Mouse (Mus musculus) embryonic facial prominence, embryonic 14.5 days (tissue): ENCODE results near the gene Rab11fip4. TPM values are rescaled to one million over a fixed set of nuclear protein-coding genes. Genes with fewer than 3 reads are reported as not detected.
A peak's percentile ranks its signal among the peaks of the same experiment; 100 is the strongest.

Experiments used
- ATAC-seq: fragments of 200-750 bp; cut with Nextera tagmentation; 2 replicates; pipeline ENCODE4 v1.8.0; 2017; ENCODE audit warnings: low read depth, moderate number of reproducible peaks, moderate TSS enrichment
- DNase-seq: peaks from one replicate; pipeline ENCODE4 v3.0.0-alpha.2; 2015; ENCODE audit warnings: low spot score
- H3K27ac ChIP-seq: fragments of 300-500 bp; sonication (generic); replicated peaks from 2 replicates; pipeline ENCODE4 v1.5.1; 2014; ENCODE audit warnings: low read depth, mild to moderate bottlenecking, low read length, moderate library complexity
- H3K27me3 ChIP-seq: fragments of 300-500 bp; sonication (generic); replicated peaks from 2 replicates; pipeline ENCODE4 v1.6.1; 2014; ENCODE audit warnings: low read length; ENCODE audit not compliant: control insufficient read depth, insufficient read depth
- H3K36me3 ChIP-seq: fragments of 300-500 bp; sonication (generic); 2 replicates; pipeline ENCODE4 v1.6.1; 2014; ENCODE audit warnings: low read length, mixed read lengths; ENCODE audit not compliant: control insufficient read depth, insufficient read depth
- H3K4me1 ChIP-seq: fragments of 300-500 bp; sonication (generic); 2 replicates; pipeline ENCODE4 v1.6.1; 2014; ENCODE audit warnings: antibody characterized with exemption, low read length; ENCODE audit not compliant: control insufficient read depth, insufficient read depth
- H3K4me2 ChIP-seq: fragments of 300-500 bp; sonication (generic); 2 replicates; pipeline ENCODE4 v1.6.1; 2014; ENCODE audit warnings: low read depth, mild to moderate bottlenecking, low read length, moderate library complexity, mixed read lengths
- H3K4me3 ChIP-seq: fragments of 300-500 bp; sonication (generic); 2 replicates; pipeline ENCODE4 v1.5.1; 2014; ENCODE audit warnings: low read depth, mild to moderate bottlenecking, low read length
- H3K9ac ChIP-seq: fragments of 300-500 bp; sonication (generic); 2 replicates; pipeline ENCODE4 v1.6.1; 2014; ENCODE audit warnings: low read depth, mild to moderate bottlenecking, low read length, moderate library complexity, mixed read lengths
- H3K9me3 ChIP-seq: fragments of 300-500 bp; sonication (generic); 2 replicates; pipeline ENCODE4 v1.6.1; 2016; ENCODE audit warnings: low read length; ENCODE audit not compliant: control insufficient read depth
- WGBS: fragments of 180-500 bp; shearing (Covaris S2); extraction: QIAGEN DNeasy Blood & Tissue Kit; methylation state at CpG from one replicate; pipeline ENCODE4 v1.1.7; 2014; 5-methylcytosine and 5-hydroxymethylcytosine counted together
- polyA plus RNA-seq: library from polyadenylated mRNA; unstranded; fragments of >200 nt; fragmentation: Nextera tagmentation; extraction: Ambion mirVana; gene quantifications from 2 replicates; pipeline ENCODE4 v1.2.1, GENCODE M21; 2014

The Rab11fip4 gene
- polyA plus RNA-seq, 1 experiment from 2014 or later = 5.4 TPM

- no peaks in the 10 kb centered on the region for H3K36me3 ChIP-seq
- H3K4me3 ChIP-seq = peak overlapping the region; percentile 80
- no peaks in the 10 kb centered on the region for H3K9me3 ChIP-seq
- under 1% methylated on average over 27 of the region's 46 CpGs for WGBS
- H3K27me3 ChIP-seq = peaks cover 18% of the 10 kb centered on the region
- peak overlapping the region; percentile 99 for H3K4me2 ChIP-seq
- H3K4me1 ChIP-seq = peaks cover 8% of the 10 kb centered on the region
- peak overlapping the region; percentile 86 for H3K9ac ChIP-seq
- DNase-seq (no peak), ATAC-seq (no peak)
- H3K27ac ChIP-seq = peak overlapping the region; percentile 68
Measured at GRCm38 (mm10) chr11:79711766-79712369, 120.9 kb downstream of the Rab11fip4 start.

DNA sequence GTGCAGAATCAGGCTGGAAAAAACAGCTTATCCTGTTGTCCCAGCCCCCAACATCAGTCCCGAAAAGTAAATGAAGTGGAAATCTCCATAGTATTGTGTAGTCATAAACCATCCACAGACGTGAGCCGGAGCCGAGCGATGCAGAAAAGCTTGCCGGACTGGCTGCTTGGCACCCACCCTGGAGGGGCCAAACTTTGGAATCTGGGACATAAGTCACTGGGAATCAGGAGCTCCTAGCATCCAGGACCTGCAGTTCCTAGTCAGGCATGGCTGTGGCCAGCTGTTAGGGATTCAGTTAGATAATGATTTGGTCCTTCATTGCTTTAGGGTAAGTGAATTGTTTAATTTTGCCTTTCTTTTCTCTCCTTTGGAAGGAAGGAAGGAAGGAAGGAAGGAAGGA is 122.2 kb downstream of the Rab11fip4 start:
- H3K27ac ChIP-seq = no peak overlapping the region
- no peak overlapping the region for H3K9ac ChIP-seq
- no peaks in the 10 kb centered on the region for H3K9me3 ChIP-seq
- no peak for DNase-seq
- ATAC-seq = no peak
- H3K36me3 ChIP-seq = no peaks in the 10 kb centered on the region
- peaks cover 18% of the 10 kb centered on the region for H3K27me3 ChIP-seq
- H3K4me2 ChIP-seq = peak overlapping the region; percentile 99
- 47% methylated on average over 6 of the region's 6 CpGs for WGBS
- peak overlapping the region; percentile 80 for H3K4me3 ChIP-seq
- H3K4me1 ChIP-seq = peaks cover 8% of the 10 kb centered on the region

DNA sequence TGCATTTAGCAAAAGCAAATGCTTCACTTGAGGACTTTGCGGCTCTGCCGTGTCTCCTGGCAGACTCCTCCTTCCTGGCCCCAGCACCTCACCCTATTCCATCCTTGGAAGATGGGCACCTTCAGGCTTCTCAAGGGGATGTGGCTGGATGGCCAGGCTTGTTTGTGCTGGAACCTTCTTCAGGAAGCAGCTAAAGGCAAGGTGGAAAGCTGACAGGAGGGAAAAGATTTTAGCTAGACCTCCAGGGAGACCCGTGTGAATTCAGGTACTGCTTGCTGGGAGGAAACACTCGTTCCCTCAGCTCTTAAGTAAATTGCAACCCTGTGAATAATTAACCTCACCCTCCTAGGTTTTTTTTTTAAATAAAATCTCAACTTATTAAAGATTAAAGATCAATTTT is 122.7 kb downstream of the Rab11fip4 start:
- Histone ChIP-seq H3K4me2 (peak overlapping the region; percentile 99), H3K4me1 (peaks cover 8% of the 10 kb centered on the region), H3K9ac (no peak overlapping the region), H3K27ac (no peak overlapping the region), H3K4me3 (no peak overlapping the region), H3K36me3 (no peaks in the 10 kb centered on the region), H3K27me3 (peaks cover 18% of the 10 kb centered on the region), H3K9me3 (no peaks in the 10 kb centered on the region)
- ATAC-seq (no peak), DNase-seq (no peak)
- 39% methylated on average over 4 of the region's 4 CpGs for WGBS

DNA sequence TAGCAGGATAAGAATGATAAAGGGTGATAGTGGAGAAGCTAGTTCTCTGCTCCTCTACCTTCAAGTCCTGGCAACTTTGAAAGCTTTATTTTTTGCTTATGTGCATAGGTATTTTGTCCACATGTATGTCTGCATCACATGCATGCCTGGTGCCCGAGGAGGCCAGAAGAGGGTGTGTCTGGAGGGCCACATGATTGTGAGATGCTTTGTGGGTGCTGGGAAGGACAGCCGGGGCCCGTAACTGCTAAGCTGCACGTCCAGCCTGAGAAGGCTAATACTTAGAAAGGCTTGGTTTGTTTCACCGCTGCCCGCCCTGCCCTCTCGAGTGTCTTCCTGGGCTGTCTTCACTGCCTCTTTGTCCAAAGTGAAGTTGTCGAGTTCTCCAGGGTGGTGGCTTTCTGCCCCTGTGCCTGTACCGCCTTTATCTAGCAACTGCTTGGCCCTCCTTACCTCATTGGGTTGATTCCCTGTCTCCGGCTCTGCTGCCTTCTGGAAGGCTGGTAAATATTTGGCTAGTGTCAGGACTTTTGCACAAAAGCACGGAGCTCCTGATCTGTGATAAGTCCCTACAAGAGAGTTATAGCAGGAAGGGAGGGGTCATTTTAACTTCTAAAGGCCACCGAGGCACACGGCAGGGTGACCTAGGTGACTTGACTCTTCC is 123.2 kb downstream of the Rab11fip4 start:
- WGBS = 72% methylated on average over 13 of the region's 13 CpGs
- no peak for ATAC-seq
- no peak overlapping the region for H3K27ac ChIP-seq
- no peak for DNase-seq
- H3K4me3 ChIP-seq = no peak overlapping the region
- H3K9me3 ChIP-seq = no peaks in the 10 kb centered on the region
- H3K4me1 ChIP-seq = peaks cover 8% of the 10 kb centered on the region
- peaks cover 18% of the 10 kb centered on the region for H3K27me3 ChIP-seq
- H3K4me2 ChIP-seq = peak overlapping the region; percentile 99
- no peak overlapping the region for H3K9ac ChIP-seq
- no peaks in the 10 kb centered on the region for H3K36me3 ChIP-seq

DNA sequence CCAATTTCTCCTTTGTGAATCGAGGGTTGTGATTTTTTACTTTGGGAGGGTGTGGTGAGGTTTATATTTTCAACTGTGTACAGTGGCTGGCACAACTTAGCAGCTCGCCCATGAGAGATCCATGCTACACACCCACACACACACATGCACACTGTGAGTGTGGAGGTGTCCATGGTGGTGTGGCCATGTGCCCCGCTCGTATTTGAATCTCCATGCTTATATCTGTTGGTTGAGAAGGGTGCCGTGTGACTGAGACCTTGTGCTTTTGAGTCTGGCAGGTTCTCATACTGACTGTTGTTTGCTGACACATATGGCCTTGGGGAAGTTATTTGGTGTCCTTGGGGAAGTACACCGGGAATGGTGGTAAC is 123.7 kb downstream of the Rab11fip4 start:
- 77% methylated on average over 6 of the region's 6 CpGs for WGBS
- H3K4me3 ChIP-seq = no peak overlapping the region
- ATAC-seq (no peak), DNase-seq (no peak)
- no peaks in the 10 kb centered on the region for H3K9me3 ChIP-seq
- H3K4me2 ChIP-seq = no peak overlapping the region
- peaks cover 8% of the 10 kb centered on the region for H3K4me1 ChIP-seq
- peaks cover 17% of the 10 kb centered on the region for H3K27me3 ChIP-seq
- no peak overlapping the region for H3K27ac ChIP-seq
- no peak overlapping the region for H3K9ac ChIP-seq
- no peaks in the 10 kb centered on the region for H3K36me3 ChIP-seq

DNA sequence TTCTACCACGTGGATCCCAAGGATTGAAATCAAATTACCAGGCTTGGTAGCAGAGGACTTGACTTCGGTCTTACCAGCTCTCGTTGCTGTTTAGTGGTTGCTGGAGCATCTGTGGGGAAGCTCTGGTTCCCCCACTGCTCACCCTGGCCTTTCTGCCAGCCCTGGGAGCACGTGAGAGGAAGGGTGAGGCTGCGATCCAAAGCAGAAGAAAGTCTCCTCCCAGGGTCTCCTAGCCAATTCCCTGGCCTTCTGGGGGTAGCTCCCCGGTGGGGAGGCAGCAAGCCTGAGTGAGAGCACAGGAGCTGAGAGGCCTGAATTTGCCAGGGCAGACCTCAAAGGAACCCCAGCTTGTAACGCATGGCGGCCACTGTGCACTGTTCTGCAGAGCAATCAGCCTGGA is 124.3 kb downstream of the Rab11fip4 start:
- H3K4me3 ChIP-seq = no peak overlapping the region
- WGBS = 71% methylated on average over 8 of the region's 8 CpGs
- H3K27me3 ChIP-seq = peaks cover 13% of the 10 kb centered on the region
- ATAC-seq (no peak), DNase-seq (no peak)
- H3K4me2 ChIP-seq = no peak overlapping the region
- no peaks in the 10 kb centered on the region for H3K36me3 ChIP-seq
- H3K9me3 ChIP-seq = no peaks in the 10 kb centered on the region
- H3K9ac ChIP-seq = no peak overlapping the region
- H3K4me1 ChIP-seq = peaks cover 8% of the 10 kb centered on the region
- H3K27ac ChIP-seq = no peak overlapping the region

DNA sequence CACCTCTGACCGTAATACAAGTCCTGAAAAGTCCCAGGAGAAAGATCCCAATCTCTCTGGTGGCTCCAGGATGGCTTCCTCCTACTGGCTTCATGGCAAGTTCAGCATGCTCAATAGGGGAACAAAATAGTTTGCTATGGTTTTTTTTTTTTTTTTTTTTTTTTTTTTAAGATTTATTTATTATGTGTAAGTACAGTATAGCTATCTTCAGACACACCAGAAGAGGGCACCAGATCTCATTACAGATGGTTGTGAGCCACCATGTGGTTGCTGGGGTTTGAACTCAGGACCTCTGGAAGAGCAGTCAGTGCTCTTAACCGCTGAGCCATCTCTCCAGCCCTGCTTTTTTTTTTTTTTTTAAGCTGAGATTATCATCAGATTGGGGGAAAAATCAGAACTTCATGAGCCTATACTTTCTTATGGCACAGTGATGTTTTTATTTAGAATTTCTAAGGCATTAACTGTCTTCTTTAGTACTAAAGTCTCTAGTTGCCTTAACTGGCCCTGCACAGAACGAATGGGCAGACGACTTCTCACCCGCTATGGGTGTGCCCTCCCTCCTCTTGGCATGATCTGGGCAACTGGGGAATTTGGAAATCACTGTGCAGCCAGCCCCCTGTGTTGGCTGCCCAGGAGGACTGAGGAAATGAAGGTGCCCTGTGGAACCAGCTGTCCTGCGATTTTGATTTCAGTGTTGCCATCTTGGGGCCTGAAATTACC is 124.9 kb downstream of the Rab11fip4 start:
- Histone ChIP-seq H3K9ac (no peak overlapping the region), H3K4me2 (no peak overlapping the region), H3K27ac (no peak overlapping the region), H3K36me3 (no peaks in the 10 kb centered on the region), H3K9me3 (no peaks in the 10 kb centered on the region), H3K4me1 (peaks cover 8% of the 10 kb centered on the region), H3K27me3 (peaks cover 13% of the 10 kb centered on the region), H3K4me3 (no peak overlapping the region)
- WGBS = 76% methylated on average over 5 of the region's 6 CpGs
- DNase-seq (no peak), ATAC-seq (no peak)

GRCm38 (mm10) chr11:79716453-79716749 is 125.4 kb downstream of the Rab11fip4 start:
- no peak overlapping the region for H3K4me3 ChIP-seq
- ATAC-seq (no peak), DNase-seq (no peak)
- no peak overlapping the region for H3K4me2 ChIP-seq
- 73% methylated on average over 2 of the region's 2 CpGs for WGBS
- no peaks in the 10 kb centered on the region for H3K36me3 ChIP-seq
- peaks cover 8% of the 10 kb centered on the region for H3K4me1 ChIP-seq
- H3K9ac ChIP-seq = no peak overlapping the region
- H3K9me3 ChIP-seq = no peaks in the 10 kb centered on the region
- H3K27me3 ChIP-seq = peaks cover 13% of the 10 kb centered on the region
- no peak overlapping the region for H3K27ac ChIP-seq
